Mouse (Mus musculus): ENCODE results near the gene Exoc3.

The Exoc3 gene

GRCm38 (mm10) chr13:74138906-74139647 lies 69.5 kb downstream of the Exoc3 start:
- DNase-seq = no peak

GRCm38 (mm10) chr13:74129909-74130308 lies 78.6 kb downstream of the Exoc3 start:
- DNase-seq = no peak

- DNase-seq = no peak
These were observed 81.0 kb downstream of the Exoc3 start for GRCm38 (mm10) chr13:74127571-74127970.

GRCm38 (mm10) chr13:74122632-74123031 lies 85.9 kb downstream of the Exoc3 start:
- no peak for DNase-seq

- no peak for DNase-seq
These were observed 86.7 kb downstream of the Exoc3 start for GRCm38 (mm10) chr13:74121795-74122330.

GRCm38 (mm10) chr13:74121141-74121602 lies 87.4 kb downstream of the Exoc3 start, which contains the start of gene Slc9a3:
Gene Slc9a3 (plus strand): TSS chr13:74121457.
- peak; percentile 25 to 31 for DNase-seq

Data from cerebellum, postnatal 25 days (tissue).